Mouse (Mus musculus): ENCODE data around the gene Cfap20.

Cfap20 gene

GRCm38 (mm10) chr8:95434686-95435439 lies at the start of gene Cfap20:
TSS of gene Cfap20 (minus strand) at chr8:95434869.
- DNase-seq: peak; percentile 100

GRCm38 (mm10) chr8:95470008-95470407 lies 35.3 kb upstream of the Cfap20 start:
- no peak for DNase-seq

GRCm38 (mm10) chr8:95468995-95469394 lies 34.3 kb upstream of the Cfap20 start:
- DNase-seq: peak; percentile 15

- peak; percentile 86 for DNase-seq
Observed at GRCm38 (mm10) chr8:95466543-95466942, 31.9 kb upstream of the Cfap20 start.

- DNase-seq: peak; percentile 39
Observed at GRCm38 (mm10) chr8:95452518-95452917, 17.8 kb upstream of the Cfap20 start.

GRCm38 (mm10) chr8:95450271-95450670 lies 15.6 kb upstream of the Cfap20 start:
- DNase-seq: peak; percentile 87

GRCm38 (mm10) chr8:95447661-95448060 lies 13.0 kb upstream of the Cfap20 start:
- DNase-seq: no peak

GRCm38 (mm10) chr8:95445042-95445441 lies 10.4 kb upstream of the Cfap20 start:
- DNase-seq: no peak

GRCm38 (mm10) chr8:95441491-95442039 lies 6.9 kb upstream of the Cfap20 start:
- no peak for DNase-seq

GRCm38 (mm10) chr8:95440168-95440709 lies 5.6 kb upstream of the Cfap20 start:
- DNase-seq: no peak

GRCm38 (mm10) chr8:95439421-95439820 lies 4.8 kb upstream of the Cfap20 start:
- DNase-seq: no peak

- DNase-seq: no peak
Observed at GRCm38 (mm10) chr8:95437341-95437992, 2.8 kb upstream of the Cfap20 start.

GRCm38 (mm10) chr8:95435930-95436329 lies 1.3 kb upstream of the Cfap20 start:
- DNase-seq: no peak

GRCm38 (mm10) chr8:95435471-95435870 lies 802 bp upstream of the Cfap20 start:
- DNase-seq: peak; percentile 74

GRCm38 (mm10) chr8:95434233-95434632 lies 436 bp downstream of the Cfap20 start:
- no peak for DNase-seq

- DNase-seq: no peak
Observed at GRCm38 (mm10) chr8:95433124-95433523, 1.5 kb downstream of the Cfap20 start.

GRCm38 (mm10) chr8:95432471-95432870 lies 2.2 kb downstream of the Cfap20 start:
- no peak for DNase-seq

- DNase-seq: peak; percentile 98
Observed at GRCm38 (mm10) chr8:95429945-95430344, 4.7 kb downstream of the Cfap20 start.

- peak; percentile 98 for DNase-seq
Observed at GRCm38 (mm10) chr8:95427594-95428535, 6.8 kb downstream of the Cfap20 start.

- DNase-seq: peak; percentile 95
Observed at GRCm38 (mm10) chr8:95426781-95427281, 7.8 kb downstream of the Cfap20 start.

GRCm38 (mm10) chr8:95424682-95425081 lies 10.0 kb downstream of the Cfap20 start:
- no peak for DNase-seq

- DNase-seq: peak; percentile 87
Observed at GRCm38 (mm10) chr8:95422193-95422810, 12.4 kb downstream of the Cfap20 start.
